Mouse (Mus musculus): ENCODE measurements around the gene Snap29. TPM values are rescaled to one million over a fixed set of nuclear protein-coding genes. Genes with fewer than 3 reads are reported as not detected.

Gene Snap29
- polyA plus RNA-seq, 1 experiment, result 9.1 TPM

GRCm38 (mm10) chr16:17474761-17475160 is 69.0 kb downstream of the Snap29 start:
- Histone ChIP-seq H3K79me3 (ENCODE audit: low read depth) (peaks cover 79% of the 10 kb centered on the region), H3K27me3 (ENCODE audit: control insufficient read depth, insufficient read depth, insufficient read length) (no peaks in the 10 kb centered on the region), H3K4me3 (ENCODE audit: insufficient read depth, poor library complexity, severe bottlenecking) (no peak overlapping the region), H3K36me3 (ENCODE audit: control insufficient read depth, insufficient read depth) (peaks cover 59% of the 10 kb centered on the region), H3K79me2 (ENCODE audit: control insufficient read depth, insufficient read depth) (peaks cover 100% of the 10 kb centered on the region), H3ac (ENCODE audit: control insufficient read depth, insufficient read length, low read depth) (no peak overlapping the region)
- TF ChIP-seq USF1 (IDR thresholded peaks at IDR 0.05; ENCODE audit: low read depth) (no peak), MYOG (IDR thresholded peaks at IDR 0.05; ENCODE audit: control insufficient read depth, extremely low read depth, insufficient read length) (no peak)

- no peak for TF ChIP-seq CTCF (IDR thresholded peaks at IDR 0.05; ENCODE audit: control insufficient read depth, insufficient read depth, insufficient read length)
- TF ChIP-seq USF1 (IDR thresholded peaks at IDR 0.05; ENCODE audit: low read depth), result no peak
- TF ChIP-seq MYOD1 (IDR thresholded peaks at IDR 0.05; ENCODE audit: control insufficient read depth, insufficient read length, low read depth), result no peak
- TF ChIP-seq MYOG (IDR thresholded peaks at IDR 0.05; ENCODE audit: control insufficient read depth, extremely low read depth, insufficient read length), result no peak
- no peak for TF ChIP-seq CEBPB (IDR thresholded peaks at IDR 0.05; ENCODE audit: low read depth)
- no peak for TF ChIP-seq FOSL1 (IDR thresholded peaks at IDR 0.05; ENCODE audit: insufficient read depth, low read length, poor library complexity, severe bottlenecking)
- TF ChIP-seq MAX (IDR thresholded peaks at IDR 0.05), result no peak
- peaks cover 79% of the 10 kb centered on the region for H3K79me3 ChIP-seq (ENCODE audit: low read depth)
- peaks cover 54% of the 10 kb centered on the region for H3K36me3 ChIP-seq (ENCODE audit: control insufficient read depth, insufficient read depth)
- no peaks in the 10 kb centered on the region for H3K27me3 ChIP-seq (ENCODE audit: control insufficient read depth, insufficient read depth, insufficient read length)
- H3K4me3 ChIP-seq (ENCODE audit: insufficient read depth, poor library complexity, severe bottlenecking), result no peak overlapping the region
- H3K79me2 ChIP-seq (ENCODE audit: control insufficient read depth, insufficient read depth), result peaks cover 100% of the 10 kb centered on the region
- no peak overlapping the region for H3ac ChIP-seq (ENCODE audit: control insufficient read depth, insufficient read length, low read depth)
Measured at GRCm38 (mm10) chr16:17475326-17475725, 69.5 kb downstream of the Snap29 start.

GRCm38 (mm10) chr16:17478331-17478943 is 72.7 kb downstream of the Snap29 start:
- Histone ChIP-seq H3K79me2 (ENCODE audit: control insufficient read depth, insufficient read depth) (peaks cover 97% of the 10 kb centered on the region), H3K27me3 (ENCODE audit: control insufficient read depth, insufficient read depth, insufficient read length) (no peaks in the 10 kb centered on the region), H3ac (ENCODE audit: control insufficient read depth, insufficient read length, low read depth) (no peak overlapping the region), H3K36me3 (ENCODE audit: control insufficient read depth, insufficient read depth) (peaks cover 33% of the 10 kb centered on the region), H3K4me3 (ENCODE audit: insufficient read depth, poor library complexity, severe bottlenecking) (no peak overlapping the region), H3K79me3 (ENCODE audit: low read depth) (peaks cover 83% of the 10 kb centered on the region)
- no peak for TF ChIP-seq MAX (IDR thresholded peaks at IDR 0.05)

Other genes starting within 250 kb of the Snap29 start
- gene Ube2l3, start 203.3 kb upstream of the Snap29 start, polyA plus RNA-seq (2012; fragmentation: generic; extraction: Trizol), result 135 TPM
- gene Rimbp3, start 197.4 kb upstream of the Snap29 start, polyA plus RNA-seq (2012; fragmentation: generic; extraction: Trizol), result 0.02 TPM
- gene Hic2, start 172.4 kb upstream of the Snap29 start, polyA plus RNA-seq (2012; fragmentation: generic; extraction: Trizol), result 1.1 TPM
- gene Tmem191c, start 129.9 kb upstream of the Snap29 start, polyA plus RNA-seq (2012; fragmentation: generic; extraction: Trizol), result 1.3 TPM
- gene Serpind1, start 74.6 kb upstream of the Snap29 start, polyA plus RNA-seq (2012; fragmentation: generic; extraction: Trizol), result 0.16 TPM
- gene Pi4ka, start 328 bp downstream of the Snap29 start, polyA plus RNA-seq (2012; fragmentation: generic; extraction: Trizol), result 39.5 TPM
- gene Crkl, start 46.0 kb downstream of the Snap29 start, polyA plus RNA-seq (2012; fragmentation: generic; extraction: Trizol), result 15.2 TPM
- gene Aifm3, start 83.6 kb downstream of the Snap29 start, polyA plus RNA-seq (2012; fragmentation: generic; extraction: Trizol), result not detected
- 69.0 TPM for gene Lztr1, start 102.7 kb downstream of the Snap29 start, polyA plus RNA-seq (2012; fragmentation: generic; extraction: Trizol)
- gene Thap7, start 125.2 kb downstream of the Snap29 start, polyA plus RNA-seq (2012; fragmentation: generic; extraction: Trizol), result 55.7 TPM
- 0.06 TPM for gene Lrrc74b, start 155.3 kb downstream of the Snap29 start, polyA plus RNA-seq (2012; fragmentation: generic; extraction: Trizol)
- 1.9 TPM for gene P2rx6, start 155.9 kb downstream of the Snap29 start, polyA plus RNA-seq (2012; fragmentation: generic; extraction: Trizol)
- 1.4 TPM for gene Slc7a4, start 177.2 kb downstream of the Snap29 start, polyA plus RNA-seq (2012; fragmentation: generic; extraction: Trizol)
- 26.5 TPM for gene Smpd4, start 213.4 kb downstream of the Snap29 start, polyA plus RNA-seq (2012; fragmentation: generic; extraction: Trizol)
- gene Ccdc74a, start 240.5 kb downstream of the Snap29 start, polyA plus RNA-seq (2012; fragmentation: generic; extraction: Trizol), result 9.6 TPM

All from C2C12 (cell line).